Mouse (Mus musculus) embryonic facial prominence, embryonic 11.5 days (tissue): ENCODE results near the gene Plekha5. TPM values are rescaled to one million over a fixed set of nuclear protein-coding genes. Genes with fewer than 3 reads are reported as not detected.

Experiments used
- ATAC-seq: fragments of 200-750 bp; cut with Nextera tagmentation; replicated peaks from 2 replicates; pipeline ENCODE4 v1.8.0; 2017; ENCODE audit warnings: low read depth; ENCODE audit not compliant: insufficient number of reproducible peaks, low FRiP score, low TSS enrichment
- DNase-seq: peaks from one replicate; pipeline ENCODE4 v3.0.0-alpha.2; 2015; ENCODE audit warnings: low spot score
- H3K27ac ChIP-seq: fragments of 300-500 bp; sonication (generic); replicated peaks from 2 replicates; pipeline ENCODE4 v1.5.1; 2014; ENCODE audit warnings: mild to moderate bottlenecking, low read depth, low read length, control low read depth
- H3K27me3 ChIP-seq: fragments of 300-500 bp; sonication (generic); 2 replicates; pipeline ENCODE4 v1.6.1; 2014; ENCODE audit warnings: mild to moderate bottlenecking, low read length, moderate library complexity, mixed read lengths; ENCODE audit not compliant: control insufficient read depth, insufficient read depth
- H3K36me3 ChIP-seq: fragments of 300-500 bp; sonication (generic); replicated peaks from 2 replicates; pipeline ENCODE4 v1.6.1; 2014; ENCODE audit warnings: low read depth, mild to moderate bottlenecking, low read length, moderate library complexity, mixed read lengths; ENCODE audit not compliant: control insufficient read depth, insufficient read depth
- H3K4me1 ChIP-seq: fragments of 300-500 bp; sonication (generic); 2 replicates; pipeline ENCODE4 v1.6.1; 2014; ENCODE audit warnings: low read length, mixed read lengths; ENCODE audit not compliant: control insufficient read depth, insufficient read depth
- H3K4me2 ChIP-seq: fragments of 300-500 bp; sonication (generic); 2 replicates; pipeline ENCODE4 v1.6.1; 2014; ENCODE audit warnings: low read depth, mild to moderate bottlenecking, control low read depth, low read length, moderate library complexity
- H3K4me3 ChIP-seq: fragments of 300-500 bp; sonication (generic); 2 replicates; pipeline ENCODE4 v1.5.1; 2014; ENCODE audit warnings: low read depth, low read length, control low read depth
- H3K9ac ChIP-seq: fragments of 300-500 bp; sonication (generic); replicated peaks from 2 replicates; pipeline ENCODE4 v1.6.1; 2014; ENCODE audit warnings: mild to moderate bottlenecking, control low read depth, low read length
- H3K9me3 ChIP-seq: fragments of 300-500 bp; sonication (generic); replicated peaks from 2 replicates; pipeline ENCODE4 v1.6.1; 2016; ENCODE audit warnings: mild to moderate bottlenecking, low read length, inconsistent platforms, mixed read lengths; ENCODE audit not compliant: control insufficient read depth
- WGBS: fragments of 180-500 bp; shearing (Covaris S2); extraction: QIAGEN DNeasy Blood & Tissue Kit; methylation state at CpG from one replicate; pipeline ENCODE4 v1.1.7; 2014; 5-methylcytosine and 5-hydroxymethylcytosine counted together
- polyA plus RNA-seq: library from polyadenylated mRNA; unstranded; fragments of >200 nt; fragmentation: Nextera tagmentation; extraction: Ambion mirVana; gene quantifications from 2 replicates; pipeline ENCODE4 v1.2.1, GENCODE M21; 2014

Gene Plekha5
- polyA plus RNA-seq, 1 experiment from 2014 or later = 56.2 TPM

DNA sequence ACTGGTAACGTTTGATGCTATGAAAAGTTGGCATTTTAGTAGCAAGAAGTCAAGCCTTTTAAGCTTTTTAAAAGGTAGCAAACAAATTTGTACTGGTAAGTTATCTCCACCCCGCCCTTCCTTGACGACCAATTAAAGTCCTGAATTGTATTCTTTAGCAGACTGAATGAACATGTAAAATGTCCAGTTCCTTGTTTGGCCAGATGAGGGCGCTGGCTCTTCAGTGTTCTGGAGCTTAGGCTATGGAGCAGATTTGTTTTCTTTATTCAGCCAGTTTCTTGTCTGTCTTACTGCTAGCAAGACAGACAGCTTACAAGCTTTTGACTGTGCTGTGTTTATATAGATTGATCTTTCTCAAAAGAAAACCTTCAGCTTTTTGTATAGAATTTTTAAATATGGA, 48.5 kb downstream of the Plekha5 start:
- no peak for ATAC-seq

DNA sequence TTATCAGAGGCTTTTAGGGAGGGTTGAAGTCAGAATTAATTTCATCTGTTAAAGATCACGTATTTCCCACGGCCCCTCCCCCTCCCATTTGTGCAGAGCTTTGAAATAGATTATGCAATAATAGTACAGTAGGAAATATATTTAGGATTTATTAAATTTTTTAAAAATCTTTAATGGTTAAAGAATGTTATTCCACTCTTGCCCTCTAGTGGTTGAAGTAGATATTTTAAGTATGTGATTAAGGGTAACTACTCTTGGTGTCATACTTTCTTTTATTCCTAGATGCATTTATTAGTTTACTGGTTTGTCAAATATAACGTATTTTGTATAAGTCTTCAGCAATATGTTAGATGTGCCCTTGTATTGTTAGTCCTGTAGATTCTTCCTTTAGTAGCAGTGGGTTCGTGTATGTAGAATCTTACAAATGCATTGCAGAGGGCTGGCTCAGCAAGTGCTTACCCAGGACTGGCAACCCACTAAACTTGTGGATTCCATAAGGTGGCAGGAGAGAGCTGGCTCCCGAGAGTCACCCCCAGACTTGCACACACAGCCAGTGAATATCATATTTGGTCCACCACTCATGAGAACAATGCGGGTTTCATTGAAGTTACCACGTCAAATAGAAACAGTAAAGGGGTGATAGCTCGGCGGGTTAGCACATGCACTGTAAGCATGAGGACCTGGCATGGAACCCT, 51.7 kb downstream of the Plekha5 start:
- WGBS = 86% methylated on average over 9 of the region's 9 CpGs
- Histone ChIP-seq H3K4me2 (no peak overlapping the region), H3K36me3 (no peaks in the 10 kb centered on the region), H3K27me3 (no peaks in the 10 kb centered on the region), H3K9me3 (no peaks in the 10 kb centered on the region), H3K27ac (no peak overlapping the region), H3K4me3 (no peak overlapping the region), H3K4me1 (no peaks in the 10 kb centered on the region), H3K9ac (no peak overlapping the region)
- DNase-seq (no peak), ATAC-seq (no peak)

More for the DNA sequence above, 48.5 kb downstream of the Plekha5 start:
- no peaks in the 10 kb centered on the region for H3K27me3 ChIP-seq
- peak; percentile 72 for DNase-seq
- no peak overlapping the region for H3K9ac ChIP-seq
- no peaks in the 10 kb centered on the region for H3K4me1 ChIP-seq
- H3K4me3 ChIP-seq = no peak overlapping the region
- no peaks in the 10 kb centered on the region for H3K9me3 ChIP-seq
- no peak overlapping the region for H3K4me2 ChIP-seq
- H3K27ac ChIP-seq = no peak overlapping the region
- H3K36me3 ChIP-seq = no peaks in the 10 kb centered on the region
- 60% methylated on average over 4 of the region's 4 CpGs for WGBS

GRCm38 (mm10) chr6:140476981-140477380, 53.1 kb downstream of the Plekha5 start:
- ATAC-seq = no peak
- no peak overlapping the region for H3K4me2 ChIP-seq
- H3K4me3 ChIP-seq = no peak overlapping the region
- no peaks in the 10 kb centered on the region for H3K4me1 ChIP-seq
- H3K27ac ChIP-seq = no peak overlapping the region
- H3K36me3 ChIP-seq = no peaks in the 10 kb centered on the region
- no peak for DNase-seq
- H3K9me3 ChIP-seq = no peaks in the 10 kb centered on the region
- H3K9ac ChIP-seq = no peak overlapping the region
- WGBS = 73% methylated on average over 2 of the region's 2 CpGs
- no peaks in the 10 kb centered on the region for H3K27me3 ChIP-seq

GRCm38 (mm10) chr6:140478031-140478430, 54.2 kb downstream of the Plekha5 start:
- H3K9ac ChIP-seq = no peak overlapping the region
- no peak overlapping the region for H3K27ac ChIP-seq
- DNase-seq (peak; percentile 8), ATAC-seq (0 out of 2 replicates have a peak, but pooled peaks have one; percentile 35)
- no peaks in the 10 kb centered on the region for H3K4me1 ChIP-seq
- 68% methylated on average over 7 of the region's 7 CpGs for WGBS
- H3K27me3 ChIP-seq = no peaks in the 10 kb centered on the region
- H3K4me2 ChIP-seq = no peak overlapping the region
- no peak overlapping the region for H3K4me3 ChIP-seq
- no peaks in the 10 kb centered on the region for H3K36me3 ChIP-seq
- H3K9me3 ChIP-seq = no peaks in the 10 kb centered on the region

GRCm38 (mm10) chr6:140478943-140479342, 55.1 kb downstream of the Plekha5 start:
- Histone ChIP-seq H3K27me3 (no peaks in the 10 kb centered on the region), H3K9me3 (no peaks in the 10 kb centered on the region), H3K4me3 (no peak overlapping the region), H3K9ac (no peak overlapping the region), H3K27ac (no peak overlapping the region), H3K4me1 (no peaks in the 10 kb centered on the region), H3K4me2 (no peak overlapping the region), H3K36me3 (no peaks in the 10 kb centered on the region)
- no peak for ATAC-seq
- WGBS = 94% methylated on average over 5 of the region's 5 CpGs
- no peak for DNase-seq

DNA sequence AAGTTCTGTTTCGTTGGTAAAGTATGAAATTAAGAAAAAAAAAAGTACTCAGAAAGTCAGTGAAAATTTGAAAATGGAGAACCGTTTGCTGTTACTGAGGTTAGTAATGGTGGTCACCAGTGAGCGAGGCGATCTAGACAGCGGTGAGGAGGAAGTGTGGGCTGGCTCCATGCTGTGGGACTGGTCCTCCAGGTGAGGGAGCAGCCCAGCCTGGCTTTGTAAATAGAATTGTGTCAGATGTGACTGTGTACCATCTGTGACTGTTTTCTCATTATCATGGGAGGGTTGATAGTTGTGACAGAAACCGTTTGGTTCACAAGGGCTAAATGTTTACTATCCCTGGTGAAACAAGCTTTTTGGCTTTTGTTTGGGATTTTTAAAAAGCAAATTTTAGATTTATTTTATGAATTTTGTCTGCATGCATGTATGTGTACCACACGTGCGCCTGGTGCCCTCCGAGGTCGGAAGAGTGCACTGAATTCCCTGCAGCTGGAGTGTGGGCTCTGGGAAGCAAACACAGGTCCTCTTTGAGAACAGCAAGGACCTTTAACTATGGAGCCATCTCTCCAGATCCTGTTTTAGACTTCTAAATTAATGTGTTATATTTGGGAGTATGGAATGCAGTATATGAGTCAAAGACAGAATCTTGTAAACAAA, 56.7 kb downstream of the Plekha5 start:
- 85% methylated on average over 10 of the region's 10 CpGs for WGBS

GRCm38 (mm10) chr6:140481701-140482460, 58.0 kb downstream of the Plekha5 start:
- Histone ChIP-seq H3K4me1 (no peaks in the 10 kb centered on the region; the same call in 1 of the 2 replicates), H3K36me3 (no peaks in the 10 kb centered on the region), H3K27ac (no peak overlapping the region), H3K4me2 (no peak overlapping the region), H3K9me3 (no peaks in the 10 kb centered on the region), H3K4me3 (no peak overlapping the region), H3K9ac (no peak overlapping the region), H3K27me3 (no peaks in the 10 kb centered on the region)
- ATAC-seq (no peak), DNase-seq (no peak)
- WGBS = 59% methylated on average over 7 of the region's 7 CpGs

More for the DNA sequence above, 56.7 kb downstream of the Plekha5 start:
- no peaks in the 10 kb centered on the region for H3K9me3 ChIP-seq
- no peak overlapping the region for H3K4me2 ChIP-seq
- DNase-seq (no peak), ATAC-seq (no peak)
- H3K27ac ChIP-seq = no peak overlapping the region
- no peak overlapping the region for H3K4me3 ChIP-seq
- no peaks in the 10 kb centered on the region; the same call in 1 of the 2 replicates for H3K4me1 ChIP-seq
- no peak overlapping the region for H3K9ac ChIP-seq
- H3K27me3 ChIP-seq = no peaks in the 10 kb centered on the region
- H3K36me3 ChIP-seq = no peaks in the 10 kb centered on the region

DNA sequence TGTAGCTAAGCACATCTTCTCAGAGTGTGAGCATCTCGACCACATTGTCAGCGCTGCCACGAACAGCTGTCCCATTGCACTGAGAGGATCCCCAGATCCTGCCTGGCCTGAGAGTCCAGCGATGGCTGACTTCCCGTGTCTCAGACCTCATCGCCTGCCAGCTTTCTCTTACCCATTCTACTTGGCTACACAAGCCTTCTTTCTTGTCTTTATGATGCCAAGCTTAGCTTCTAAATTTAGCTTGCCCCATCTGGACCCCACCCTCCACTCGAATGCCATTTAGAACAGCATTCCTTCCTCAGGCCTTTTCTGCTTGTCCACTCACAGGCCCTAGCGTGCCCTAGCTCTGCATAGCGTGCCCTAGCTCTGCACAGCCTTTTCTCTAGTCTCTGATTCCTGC, 60.3 kb downstream of the Plekha5 start:
- H3K4me1 ChIP-seq = peaks cover 2% of the 10 kb centered on the region
- 83% methylated on average over 9 of the region's 9 CpGs for WGBS
- no peaks in the 10 kb centered on the region for H3K27me3 ChIP-seq
- no peak overlapping the region for H3K4me3 ChIP-seq
- ATAC-seq (no peak), DNase-seq (no peak)
- no peaks in the 10 kb centered on the region for H3K36me3 ChIP-seq
- no peak overlapping the region for H3K4me2 ChIP-seq
- H3K9ac ChIP-seq = no peak overlapping the region
- H3K9me3 ChIP-seq = no peaks in the 10 kb centered on the region
- no peak overlapping the region for H3K27ac ChIP-seq
